Mouse (Mus musculus) E14TG2a.4 (cell line): ENCODE measurements around the gene Cblb.

ENCODE experiments used
- CTCF ChIP-seq: conservative IDR thresholded peaks from 2 replicates; pipeline ENCODE4 v1.5.1; 2014; ENCODE audit warnings: low read length
- NANOG ChIP-seq: IDR thresholded peaks from 2 replicates; pipeline ENCODE4 v1.6.1; 2014; ENCODE audit warnings: borderline replicate concordance, low read length, mixed read lengths

- TF ChIP-seq CTCF (no peak), NANOG (no peak)
These were observed 64.6 kb downstream of the Cblb start for GRCm38 (mm10) chr16:52095643-52096042.
